Mouse (Mus musculus): ENCODE results near the gene Babam2.

- TF ChIP-seq GATA1 (IDR thresholded peaks at IDR 0.05; ENCODE audit: borderline replicate concordance, low read length) (no peak), CTCF (IDR thresholded peaks at IDR 0.05; ENCODE audit: low read depth, low read length) (no peak)
Measured at GRCm38 (mm10) chr5:31983161-31983560, 285.7 kb downstream of the Babam2 start.
